Mouse (Mus musculus) kidney, adult 11 months (tissue): ENCODE results near the gene Angptl1.

Experiments
- DNase-seq: peaks from one replicate; pipeline ENCODE4 v3.0.0; 2022

Gene Angptl1

GRCm38 (mm10) chr1:156884782-156885181 lies 46.4 kb downstream of the Angptl1 start:
- no peak for DNase-seq

- no peak for DNase-seq
Observed at GRCm38 (mm10) chr1:156885879-156886278, 47.5 kb downstream of the Angptl1 start.

DNA sequence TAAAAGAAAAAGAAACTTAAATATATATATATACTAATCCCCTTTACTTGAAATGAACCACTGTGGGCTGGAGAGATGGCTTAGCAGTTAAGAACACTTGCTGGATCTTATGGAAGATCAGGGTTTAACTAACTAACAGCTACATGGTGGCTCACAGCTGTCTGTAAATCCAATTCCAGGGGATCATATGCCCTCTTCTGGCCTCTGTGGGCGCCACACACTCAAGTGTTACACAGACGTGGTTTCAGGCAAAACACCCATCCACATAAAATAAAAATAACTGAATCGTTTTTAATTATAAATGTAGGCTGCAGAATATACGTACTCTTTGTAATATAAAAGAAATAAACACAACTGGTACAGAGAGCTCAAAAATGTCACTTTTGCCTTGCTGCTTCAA lies 50.5 kb downstream of the Angptl1 start:
- DNase-seq, result no peak

DNA sequence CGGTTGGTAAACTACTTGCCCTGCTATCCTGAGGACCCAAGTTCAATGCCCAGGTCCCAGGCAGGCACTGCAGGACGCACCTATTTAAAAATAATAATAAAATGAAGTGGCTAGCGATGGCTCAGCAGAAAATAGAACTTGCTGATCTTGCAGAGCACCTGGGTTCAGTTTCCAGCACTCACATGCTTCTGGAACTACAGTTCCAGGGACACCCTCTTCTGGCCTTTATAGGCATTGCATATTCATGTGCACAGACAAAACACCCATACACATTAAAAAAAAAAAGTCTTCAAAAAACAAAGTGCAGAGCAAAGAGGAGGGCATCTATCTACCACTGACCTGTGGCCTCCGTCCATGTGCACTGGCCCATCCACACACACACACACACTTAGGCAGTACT lies 53.2 kb downstream of the Angptl1 start:
- no peak for DNase-seq

DNA sequence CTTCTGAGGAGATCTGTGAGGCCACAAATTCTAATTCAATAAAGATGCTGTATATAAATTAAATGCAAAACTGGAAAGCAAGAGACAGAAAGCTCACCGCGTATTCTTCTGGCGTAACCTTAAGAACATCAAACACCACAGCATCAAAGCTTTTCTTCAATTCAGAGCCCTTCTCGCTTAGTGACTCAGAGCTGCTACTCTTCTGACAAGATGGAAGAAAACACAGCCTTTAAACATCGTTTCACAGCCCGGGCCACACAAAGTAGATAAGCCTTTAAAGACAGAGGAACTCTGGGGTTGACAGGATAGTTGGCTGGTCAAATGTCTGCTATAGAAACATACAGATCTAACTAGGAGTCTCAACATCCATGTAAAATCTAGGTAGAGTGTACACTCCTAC lies 63.3 kb downstream of the Angptl1 start:
- DNase-seq, result no peak

DNA sequence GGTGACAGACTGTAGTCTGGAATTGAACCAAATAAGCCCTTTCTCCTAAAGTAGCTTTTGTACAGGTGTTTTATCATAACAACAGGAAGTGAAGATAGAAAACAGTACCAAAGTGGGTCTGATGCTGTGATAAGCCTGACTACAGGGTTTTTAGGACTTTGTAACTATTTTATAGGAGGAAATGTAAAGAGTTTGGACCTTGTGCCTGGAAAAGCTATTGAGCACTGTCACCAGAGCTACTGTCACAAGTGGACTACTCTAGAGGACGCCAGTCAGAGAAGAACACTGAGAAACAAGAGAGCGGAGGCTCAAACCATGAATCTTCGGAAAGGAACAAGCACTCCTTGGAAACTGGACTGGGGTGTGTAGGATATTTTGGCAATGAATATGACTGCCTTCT lies 65.5 kb downstream of the Angptl1 start:
- DNase-seq, result no peak

GRCm38 (mm10) chr1:156905660-156906059 lies 67.3 kb downstream of the Angptl1 start:
- DNase-seq, result no peak

DNA sequence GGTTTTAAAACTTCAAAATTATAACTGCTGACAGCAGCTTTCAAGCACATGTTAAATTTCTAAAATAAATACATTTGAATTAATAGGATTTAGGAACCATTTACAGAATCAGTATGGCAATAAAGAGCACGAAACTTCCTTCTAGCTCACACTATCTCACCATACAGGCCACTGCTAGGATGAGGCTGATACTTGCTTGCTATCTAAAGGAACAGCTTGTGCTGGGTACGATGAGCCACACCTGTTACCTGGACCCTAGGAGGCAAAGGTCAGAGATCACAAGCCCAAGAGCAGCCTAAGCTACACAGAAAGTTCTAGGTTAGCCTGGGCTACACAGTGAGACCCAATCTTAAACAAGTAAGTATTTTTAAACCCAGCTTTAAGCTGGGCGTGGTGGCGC lies 70.9 kb downstream of the Angptl1 start:
- no peak for DNase-seq

DNA sequence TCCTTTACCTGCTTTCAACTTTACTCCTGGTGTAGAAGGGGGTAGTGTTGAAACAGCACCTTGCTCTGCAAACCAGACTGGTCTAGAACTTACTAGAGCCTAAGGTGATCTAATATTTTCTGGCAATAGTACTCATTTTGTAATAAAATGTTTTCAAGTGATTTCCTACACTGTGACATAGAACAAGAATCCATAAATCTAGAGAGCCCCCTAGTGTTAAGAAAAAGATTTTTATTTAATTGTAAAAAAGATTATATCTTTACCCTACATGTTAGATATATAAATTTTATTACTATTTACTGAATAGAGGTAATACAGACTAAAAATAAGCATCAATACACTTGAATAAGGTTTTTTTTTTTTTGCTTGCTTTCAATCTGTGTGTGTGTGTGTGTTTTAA lies 71.5 kb downstream of the Angptl1 start:
- DNase-seq, result no peak
